Mouse (Mus musculus) olfactory bulb, adult 2 months (tissue): ENCODE results near the gene Tac2. TPM values are rescaled to one million over a fixed set of nuclear protein-coding genes. Genes with fewer than 3 reads are reported as not detected.

Experiments used
- H3K27ac ChIP-seq: fragments of 200-500 bp; 2 replicates; pipeline ENCODE4 v1.5.1; 2012; ENCODE audit warnings: low read depth, low read length; ENCODE audit not compliant: insufficient read depth
- H3K4me1 ChIP-seq: fragments of 200-500 bp; 2 replicates; pipeline ENCODE4 v1.6.1; 2012; ENCODE audit warnings: low read length; ENCODE audit not compliant: control insufficient read depth, insufficient read depth
- H3K4me3 ChIP-seq: fragments of 200-500 bp; 2 replicates; pipeline ENCODE4 v1.5.1; 2012; ENCODE audit warnings: mild to moderate bottlenecking, low read depth, low read length, moderate library complexity; ENCODE audit not compliant: insufficient read depth
- CTCF ChIP-seq: fragments of 200-500 bp; IDR thresholded peaks from 2 replicates; pipeline ENCODE4 v1.5.1; 2012; ENCODE audit warnings: low read depth, mild to moderate bottlenecking, low read length, moderate library complexity; ENCODE audit not compliant: insufficient read depth
- POLR2A ChIP-seq: fragments of 200-500 bp; IDR thresholded peaks from 2 replicates; pipeline ENCODE4 v1.6.1; 2012; ENCODE audit warnings: mild to moderate bottlenecking, low read depth, low read length, moderate library complexity; ENCODE audit not compliant: insufficient read depth
- WGBS: fragments of 180-500 bp; shearing (Covaris S2); methylation state at CpG from one replicate; pipeline ENCODE4 v1.1.7; 2018; 5-methylcytosine and 5-hydroxymethylcytosine counted together
- polyA plus RNA-seq: library from polyadenylated mRNA; stranded (reverse); fragments of >200 nt; gene quantifications from 2 replicates; pipeline ENCODE4 v1.2.4, GENCODE M21; 2012; ENCODE audit warnings: low replicate concordance; ENCODE audit not compliant: missing spikeins, insufficient read depth, insufficient read length

The Tac2 gene
- polyA plus RNA-seq, 1 experiment = not detected

GRCm38 (mm10) chr10:127734434-127734833, 10.2 kb downstream of the Tac2 start:
- Histone ChIP-seq H3K4me3 (no peak overlapping the region), H3K4me1 (peaks cover 13% of the 10 kb centered on the region), H3K27ac (no peak overlapping the region)
- 49% methylated on average over 5 of the region's 5 CpGs for WGBS
- no peak for TF ChIP-seq CTCF
- TF ChIP-seq POLR2A = no peak

- TF ChIP-seq POLR2A (no peak), CTCF (no peak)
- H3K27ac ChIP-seq = no peak overlapping the region
- 91% methylated on average over 2 of the region's 2 CpGs for WGBS
- no peak overlapping the region for H3K4me3 ChIP-seq
- peaks cover 9% of the 10 kb centered on the region for H3K4me1 ChIP-seq
These were observed 12.0 kb downstream of the Tac2 start for GRCm38 (mm10) chr10:127736266-127736665.

DNA sequence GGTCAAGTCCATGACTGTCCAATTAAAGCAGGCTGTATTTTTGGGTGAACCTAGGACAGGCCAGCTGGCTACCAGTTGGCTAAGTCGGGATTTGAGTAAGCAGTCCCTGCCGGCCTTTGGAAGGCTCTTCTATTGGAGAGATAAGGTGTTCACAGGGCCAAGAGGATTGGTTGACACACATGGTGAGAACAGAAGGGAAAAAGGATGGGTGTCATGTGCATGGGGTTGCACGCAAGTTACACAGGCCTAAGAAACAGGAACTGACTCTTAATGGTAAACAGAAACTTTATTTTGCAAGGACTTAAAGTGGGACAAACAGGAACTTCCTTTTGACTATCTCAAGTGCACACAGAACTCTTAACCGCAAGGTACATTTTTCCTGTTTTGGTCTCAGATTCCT, 12.6 kb downstream of the Tac2 start:
- Histone ChIP-seq H3K27ac (no peak overlapping the region), H3K4me3 (no peak overlapping the region), H3K4me1 (peaks cover 7% of the 10 kb centered on the region)
- 86% methylated on average over 4 of the region's 4 CpGs for WGBS
- TF ChIP-seq CTCF (no peak), POLR2A (no peak)

- peaks cover 7% of the 10 kb centered on the region for H3K4me1 ChIP-seq
- no peak for TF ChIP-seq CTCF
- no peak for TF ChIP-seq POLR2A
- H3K4me3 ChIP-seq = no peak overlapping the region
- 25% methylated on average over 2 of the region's 2 CpGs for WGBS
- H3K27ac ChIP-seq = no peak overlapping the region
These were observed 13.3 kb downstream of the Tac2 start for GRCm38 (mm10) chr10:127737552-127737951.

- H3K4me3 ChIP-seq = no peak overlapping the region
- peaks cover 7% of the 10 kb centered on the region for H3K4me1 ChIP-seq
- H3K27ac ChIP-seq = no peak overlapping the region
- WGBS = 48% methylated on average over 13 of the region's 13 CpGs
- no peak for TF ChIP-seq POLR2A
- no peak for TF ChIP-seq CTCF
These were observed 14.0 kb downstream of the Tac2 start for GRCm38 (mm10) chr10:127738151-127738882.

DNA sequence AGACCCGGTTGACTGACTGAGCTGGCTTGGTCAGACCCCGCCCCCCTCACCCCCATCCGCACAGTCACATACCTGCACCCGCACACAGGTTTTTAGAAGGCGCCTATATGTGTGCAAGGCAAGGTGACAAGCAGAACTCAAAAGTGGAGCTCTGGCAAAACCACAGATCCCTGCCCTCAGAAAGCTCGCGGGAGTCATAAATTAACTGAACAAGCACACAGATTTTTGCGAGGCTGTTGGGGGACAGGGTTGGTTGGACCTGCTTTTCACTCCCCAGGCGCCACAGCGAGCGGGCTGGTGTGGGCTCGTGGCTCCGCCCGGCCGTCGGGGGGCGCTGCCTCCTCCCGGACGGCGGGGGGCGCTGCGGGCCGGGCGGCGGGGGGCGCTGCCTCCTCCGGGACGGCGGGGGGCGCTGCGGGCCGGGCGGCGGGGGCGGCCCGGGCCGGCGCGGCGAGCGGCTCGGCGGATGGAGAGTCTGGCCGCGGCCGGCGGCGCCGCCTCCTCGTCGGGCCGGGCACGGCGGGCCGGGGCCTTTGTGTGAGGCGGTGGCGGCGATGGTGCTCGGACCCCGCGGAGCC, 14.9 kb downstream of the Tac2 start, which contains the start of gene Zbtb39:
Gene Zbtb39 (plus strand): TSS at position 456 of the 578 bp plus-strand sequence.
- Histone ChIP-seq H3K27ac (no peak within 1 kb of the TSS), H3K4me1 (peaks cover 7% of the 10 kb centered on the region), H3K4me3 (peak within 1 kb of the TSS; percentile 94)
- 2% methylated on average over 32 of the region's 61 CpGs for WGBS
- peak; percentile 47 for TF ChIP-seq CTCF
- no peak; the same call in 1 of the 2 replicates for TF ChIP-seq POLR2A

DNA sequence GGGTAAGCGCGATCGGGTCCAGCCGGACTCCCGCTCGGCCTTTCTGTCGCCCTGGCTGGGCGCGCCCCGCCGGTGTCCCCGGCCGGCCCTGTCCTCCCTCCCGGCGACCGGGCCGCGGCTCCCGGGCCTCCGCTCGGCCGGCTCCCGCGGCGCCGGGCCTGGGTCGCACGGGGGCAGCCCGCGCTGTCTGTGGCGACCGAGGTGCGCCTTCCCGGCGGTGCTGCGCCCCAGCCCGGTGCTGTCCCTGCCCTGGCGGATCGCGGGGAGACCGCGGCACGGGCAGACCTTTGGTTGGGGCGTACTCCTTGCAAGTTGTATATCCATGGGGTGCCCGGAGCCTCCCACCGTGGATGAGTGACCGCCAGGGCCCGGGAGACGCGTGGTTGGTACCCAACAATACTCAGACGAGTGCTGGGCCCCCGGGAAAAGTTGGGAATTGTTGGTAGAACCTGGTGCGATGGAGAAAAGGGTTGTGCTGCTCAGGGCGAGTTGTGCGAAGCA, 15.4 kb downstream of the Tac2 start:
- under 1% methylated on average over 51 of the region's 55 CpGs for WGBS
- Histone ChIP-seq H3K4me1 (peaks cover 7% of the 10 kb centered on the region), H3K4me3 (peak overlapping the region; percentile 94), H3K27ac (no peak overlapping the region)
- TF ChIP-seq POLR2A (no peak), CTCF (peak; percentile 25; the same call in 1 of the 2 replicates)

DNA sequence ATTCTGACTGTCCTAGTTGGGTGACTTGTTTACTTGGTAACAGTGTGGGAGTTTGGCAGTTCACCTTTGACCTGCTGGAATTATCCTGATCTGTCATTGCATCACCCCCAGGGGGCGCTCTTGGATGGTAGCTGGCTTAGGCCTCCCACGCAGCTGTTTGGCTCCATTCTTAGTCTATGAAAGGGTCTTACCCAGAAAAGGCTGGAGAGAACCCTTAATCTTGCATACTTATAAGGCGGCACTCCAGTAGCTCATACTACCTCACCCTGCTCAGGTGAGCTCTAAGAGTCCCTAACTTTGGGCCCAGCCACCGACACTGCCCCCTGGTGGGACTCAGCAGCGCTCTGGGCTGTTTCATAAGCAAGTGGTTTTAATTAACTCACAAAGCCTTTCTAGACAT, 20.4 kb downstream of the Tac2 start:
- TF ChIP-seq CTCF (peak; percentile 59), POLR2A (no peak)
- no peak overlapping the region for H3K4me3 ChIP-seq
- H3K4me1 ChIP-seq = peaks cover 7% of the 10 kb centered on the region
- H3K27ac ChIP-seq = no peak overlapping the region
- 59% methylated on average over 5 of the region's 5 CpGs for WGBS

DNA sequence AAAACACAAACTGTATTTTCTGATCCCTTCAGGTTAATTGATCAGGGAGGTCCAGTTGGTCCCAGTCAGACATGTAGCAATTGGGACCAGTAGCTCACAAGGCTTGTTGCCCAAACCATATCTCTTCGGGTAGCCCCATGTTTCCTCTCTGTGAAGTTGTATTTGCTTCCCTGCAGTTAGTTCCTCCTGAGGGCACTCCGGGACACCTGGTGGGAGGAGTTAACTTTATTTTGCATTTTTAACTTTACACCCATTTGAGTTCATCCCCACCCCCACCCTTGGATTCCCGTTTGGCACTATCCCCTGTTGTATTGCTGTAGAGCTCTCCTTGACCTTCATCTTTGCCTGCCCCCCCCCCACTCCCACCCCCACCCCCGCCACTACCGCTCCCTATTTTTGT, 21.6 kb downstream of the Tac2 start:
- Histone ChIP-seq H3K4me1 (peaks cover 16% of the 10 kb centered on the region), H3K4me3 (no peak overlapping the region), H3K27ac (no peak overlapping the region)
- WGBS = 66% methylated on average over 5 of the region's 5 CpGs
- TF ChIP-seq CTCF (no peak), POLR2A (no peak)
